In genomic region chr6:91157237-91157570, GRCm38 (mm10) we compare ENCODE assay signal across 9 mouse cellular contexts. TPM values are rescaled to one million over a fixed set of nuclear protein-coding genes. Genes with fewer than 3 reads are reported as not detected.
DNase-seq lines count a peak whose midpoint lies in the region; ATAC-seq and TF ChIP-seq lines count a peak whose summit lies in the region.
"Had no signal": no experiment of that assay in that cellular context is flagged by ENCODE, and none has a peak within 500 bp of the region (broad histone marks: within the 10 kb centered on the region; RNA-seq: fewer than 3 reads in every experiment).

No protein-coding gene starts in this region.

- H3K9me3 ChIP-seq in liver, embryonic 12.5 days (replicated peaks), result no peaks in the 10 kb centered on the region

- intact Hi-C loops in gastrocnemius, adult 2 months (cut with DNase I), result no loop called here

- H3K27me3 ChIP-seq in thymus, adult 2 months (ENCODE audit: control insufficient read depth, insufficient read depth, low read length), result no peaks in the 10 kb centered on the region
- H3K27me3 ChIP-seq in liver, embryonic 12.5 days (replicated peaks), result peaks cover 24% of the 10 kb centered on the region

- TF ChIP-seq CTCF in gastrocnemius, adult 2 months (IDR thresholded peaks at IDR 0.05), result no peak
- no peak for TF ChIP-seq CTCF in thymus, adult 2 months (IDR thresholded peaks at IDR 0.05; ENCODE audit: borderline replicate concordance, control insufficient read depth, extremely low read depth, insufficient read depth, low read length, poor library complexity)

- H3K36me3 ChIP-seq in thymus, adult 2 months (ENCODE audit: control insufficient read depth, insufficient read depth, low read length), result no peaks in the 10 kb centered on the region
- H3K36me3 ChIP-seq in liver, embryonic 12.5 days, result peaks cover 22% of the 10 kb centered on the region

- WGBS in thymus, adult 2 months, result 57% methylated on average over 6 of the region's 6 CpGs
- WGBS in liver, embryonic 12.5 days (ENCODE audit: insufficient replicate concordance), result 39% methylated on average over 5 of the region's 6 CpGs

- no peak for TF ChIP-seq POLR2A in thymus, adult 2 months (IDR thresholded peaks at IDR 0.05; ENCODE audit: control insufficient read depth, extremely low read depth, insufficient read depth, low read length, poor library complexity)

- peak overlapping the region; percentile 83 for H3K27ac ChIP-seq in gastrocnemius, adult 2 months
- no peak overlapping the region for H3K27ac ChIP-seq in thymus, adult 2 months (ENCODE audit: control insufficient read depth, insufficient read depth, low read length)
- peak overlapping the region; percentile 99 for H3K27ac ChIP-seq in liver, embryonic 12.5 days

- no peak for ATAC-seq in liver, embryonic 12.5 days

- peak overlapping the region; percentile 88 for H3K4me3 ChIP-seq in gastrocnemius, adult 2 months
- H3K4me3 ChIP-seq in thymus, adult 2 months (ENCODE audit: control insufficient read depth, insufficient read depth, low read length), result peak overlapping the region; percentile 55
- H3K4me3 ChIP-seq in liver, embryonic 12.5 days, result peak overlapping the region; percentile 71

- H3K4me1 ChIP-seq in thymus, adult 2 months (replicated peaks; ENCODE audit: control insufficient read depth, insufficient read depth, low read length), result peaks cover 46% of the 10 kb centered on the region
- peaks cover 96% of the 10 kb centered on the region for H3K4me1 ChIP-seq in liver, embryonic 12.5 days

- DNase-seq in gastrocnemius, adult 2 months, result no peak
- DNase-seq in gastrocnemius, postnatal 25 days, result no peak
- no peak for DNase-seq in thymus, adult 2 months
- no peak for DNase-seq in thymus, adult 18-20 months
- DNase-seq in urinary bladder, postnatal 4 days (ENCODE audit: low spot score in 2 of 2), result no peak
- no peak for DNase-seq in spleen, postnatal 10 days (ENCODE audit: low spot score in 2 of 2)
- no peak for DNase-seq in right cerebral cortex, postnatal 36 days (ENCODE audit: low spot score in 2 of 2)

- peak overlapping the region; percentile 89 for H3K4me2 ChIP-seq in liver, embryonic 12.5 days

- peak overlapping the region; percentile 86 for H3K9ac ChIP-seq in liver, embryonic 12.5 days

RNA-seq across cellular contexts. Expression of gene Hdac11, which starts 0.7 kb away (rescaled TPM):
- 1 to 10 TPM; 5.1 to 6.5 TPM for total RNA-seq in gastrocnemius, adult 2 months (2021)
- 1 to 10 TPM; 5.9 to 6.0 TPM for total RNA-seq in gastrocnemius, postnatal 25 days (2021)
- 10.8 and 16.6 TPM in 2 replicates for polyA plus RNA-seq in thymus, adult 2 months (2012; rRNA removed)
- 6.0 and 7.5 TPM in 2 replicates for polyA plus RNA-seq in liver, embryonic 12.5 days (2016; fragmentation: Nextera tagmentation; extraction: Ambion mirVana)

RNA-seq across cellular contexts. Expression of gene Nup210, which starts 40.6 kb away (rescaled TPM):
- total RNA-seq in gastrocnemius, adult 2 months (2021), result 10 to 100 TPM; 18.8 to 31.7 TPM
- 10 to 100 TPM; 20.1 to 21.6 TPM for total RNA-seq in gastrocnemius, postnatal 25 days (2021)
- polyA plus RNA-seq in thymus, adult 2 months (2012; rRNA removed), result 219 and 378 TPM in 2 replicates
- 54.0 and 55.6 TPM in 2 replicates for polyA plus RNA-seq in liver, embryonic 12.5 days (2016; fragmentation: Nextera tagmentation; extraction: Ambion mirVana)

RNA-seq across cellular contexts. Expression of gene Fbln2, which starts 55.1 kb away (rescaled TPM):
- 10 to 100 TPM; 43.6 to 64.7 TPM for total RNA-seq in gastrocnemius, adult 2 months (2021)
- 10 to 100 TPM; 47.7 to 50.2 TPM for total RNA-seq in gastrocnemius, postnatal 25 days (2021)
- 70.4 and 71.8 TPM in 2 replicates for polyA plus RNA-seq in thymus, adult 2 months (2012; rRNA removed)
- 15.9 and 17.0 TPM in 2 replicates for polyA plus RNA-seq in liver, embryonic 12.5 days (2016; fragmentation: Nextera tagmentation; extraction: Ambion mirVana)
- total RNA-seq: common myeloid progenitor, adult 5-6 weeks had no signal
